Mouse (Mus musculus) layer of hippocampus, adult 9-11 months (tissue): ENCODE measurements around the gene Srl.
A peak's percentile ranks its signal among the peaks of the same experiment; 100 is the strongest.

ENCODE experiments used
- DNase-seq: peaks from one replicate; pipeline ENCODE4 v3.0.0; 2022

Srl gene

GRCm38 (mm10) chr16:4472687-4473086 is 68.9 kb downstream of the Srl start:
- DNase-seq = peak; percentile 91

GRCm38 (mm10) chr16:4469599-4470352 is 71.8 kb downstream of the Srl start:
- peak; percentile 51 for DNase-seq

- DNase-seq = peak; percentile 28
Observed at GRCm38 (mm10) chr16:4464529-4465089, 77.0 kb downstream of the Srl start.

GRCm38 (mm10) chr16:4457927-4458326 is 83.7 kb downstream of the Srl start:
- DNase-seq = no peak

GRCm38 (mm10) chr16:4456391-4456790 is 85.2 kb downstream of the Srl start:
- peak; percentile 81 for DNase-seq

GRCm38 (mm10) chr16:4455693-4456092 is 85.9 kb downstream of the Srl start:
- no peak for DNase-seq

- DNase-seq = peak; percentile 47
Observed at GRCm38 (mm10) chr16:4454563-4454962, 87.1 kb downstream of the Srl start.

- no peak for DNase-seq
Observed at GRCm38 (mm10) chr16:4449418-4449817, 92.2 kb downstream of the Srl start.

GRCm38 (mm10) chr16:4448235-4448634 is 93.4 kb downstream of the Srl start:
- DNase-seq = peak; percentile 74

- DNase-seq = no peak
Observed at GRCm38 (mm10) chr16:4446395-4446794, 95.2 kb downstream of the Srl start.

GRCm38 (mm10) chr16:4444378-4444777 is 97.2 kb downstream of the Srl start:
- no peak for DNase-seq

- no peak for DNase-seq
Observed at GRCm38 (mm10) chr16:4439302-4440066, 102.1 kb downstream of the Srl start.

GRCm38 (mm10) chr16:4436738-4437137 is 104.9 kb downstream of the Srl start:
- peak; percentile 34 for DNase-seq

- no peak for DNase-seq
Observed at GRCm38 (mm10) chr16:4435371-4435770, 106.2 kb downstream of the Srl start.

- DNase-seq = no peak
Observed at GRCm38 (mm10) chr16:4431841-4432240, 109.8 kb downstream of the Srl start.

- no peak for DNase-seq
Observed at GRCm38 (mm10) chr16:4431013-4431412, 110.6 kb downstream of the Srl start.

GRCm38 (mm10) chr16:4430232-4430631 is 111.4 kb downstream of the Srl start:
- peak; percentile 28 for DNase-seq
